Mouse (Mus musculus) gastrocnemius, postnatal 14 days (tissue): ENCODE data around the gene Ralgps1. TPM values are rescaled to one million over a fixed set of nuclear protein-coding genes. Genes with fewer than 3 reads are reported as not detected.

Source experiments
- DNase-seq: peaks from one replicate; pipeline ENCODE4 v3.0.0; 2021; ENCODE audit warnings: mixed read lengths
- intact Hi-C: fragments of 180-260 bp; cut with DNase I; formaldehyde crosslinking; loops from one replicate; pipeline ENCODE4 v1.15.1; 2025; ENCODE audit warnings: low total_unique reads
- total RNA-seq, 2 experiments: library from RNA; stranded (reverse); gene quantifications; 2 replicates each; pipeline ENCODE4 v1.2.3; 2021

Gene Ralgps1
- total RNA-seq, 2 experiments from 2014 or later: 2.7 to 3.3 TPM

- intact Hi-C loops: no loop called here
- no peak for DNase-seq
Observed at GRCm38 (mm10) chr2:33169445-33169844, 201.8 kb downstream of the Ralgps1 start.

GRCm38 (mm10) chr2:33167060-33167459 lies 204.2 kb downstream of the Ralgps1 start:
- DNase-seq: no peak
- intact Hi-C loops: no loop called here

GRCm38 (mm10) chr2:33165710-33166374 lies 205.4 kb downstream of the Ralgps1 start:
- DNase-seq: no peak
- intact Hi-C loops: no loop called here

GRCm38 (mm10) chr2:33165229-33165628 lies 206.1 kb downstream of the Ralgps1 start:
- DNase-seq: peak; percentile 64
- intact Hi-C loops: no loop called here

- intact Hi-C loops: no loop called here
- DNase-seq: no peak
Observed at GRCm38 (mm10) chr2:33164646-33165045, 206.6 kb downstream of the Ralgps1 start.

- DNase-seq: no peak
- intact Hi-C loops: no loop called here
Observed at GRCm38 (mm10) chr2:33162126-33162525, 209.2 kb downstream of the Ralgps1 start.

GRCm38 (mm10) chr2:33160326-33160973 lies 210.8 kb downstream of the Ralgps1 start:
- intact Hi-C loops: no loop called here
- DNase-seq: peak; percentile 83

GRCm38 (mm10) chr2:33159593-33159992 lies 211.7 kb downstream of the Ralgps1 start:
- intact Hi-C loops: loop anchor here (2.0 to 5.0 kb wide), 2 partner anchors 59 to 243 kb away; no protein-coding TSS in a partner anchor
- DNase-seq: no peak

- no peak for DNase-seq
- intact Hi-C loops: loop anchor here (2.0 to 5.0 kb wide), 2 partner anchors 60 to 243 kb away; no protein-coding TSS in a partner anchor
Observed at GRCm38 (mm10) chr2:33158895-33159294, 212.4 kb downstream of the Ralgps1 start.

GRCm38 (mm10) chr2:33156283-33156781 lies 215.0 kb downstream of the Ralgps1 start:
- intact Hi-C loops: loop anchor here (5.0 kb wide), 1 partner anchor 246 kb away; no protein-coding TSS in a partner anchor
- peak; percentile 53 for DNase-seq

GRCm38 (mm10) chr2:33154751-33155372 lies 216.4 kb downstream of the Ralgps1 start:
- intact Hi-C loops: loop anchor here (2.0 to 5.0 kb wide), 2 partner anchors 194 to 247 kb away; no protein-coding TSS in a partner anchor
- DNase-seq: peak; percentile 70

- intact Hi-C loops: no loop called here
- DNase-seq: no peak
Observed at GRCm38 (mm10) chr2:33146994-33147393, 224.3 kb downstream of the Ralgps1 start.

- intact Hi-C loops: no loop called here
Observed at GRCm38 (mm10) chr2:33143292-33143691, 228.0 kb downstream of the Ralgps1 start.

GRCm38 (mm10) chr2:33138491-33138890 lies 232.8 kb downstream of the Ralgps1 start:
- no peak for DNase-seq
- intact Hi-C loops: no loop called here

More at GRCm38 (mm10) chr2:33143292-33143691, 228.0 kb downstream of the Ralgps1 start:
- no peak for DNase-seq

GRCm38 (mm10) chr2:33137731-33138130 lies 233.6 kb downstream of the Ralgps1 start:
- no peak for DNase-seq
- intact Hi-C loops: no loop called here

- DNase-seq: no peak
- intact Hi-C loops: no loop called here
Observed at GRCm38 (mm10) chr2:33137244-33137643, 234.0 kb downstream of the Ralgps1 start.

- DNase-seq: no peak
- intact Hi-C loops: no loop called here
Observed at GRCm38 (mm10) chr2:33136366-33136765, 234.9 kb downstream of the Ralgps1 start.

- intact Hi-C loops: no loop called here
- no peak for DNase-seq
Observed at GRCm38 (mm10) chr2:33134766-33135490, 236.4 kb downstream of the Ralgps1 start.

GRCm38 (mm10) chr2:33132306-33132705 lies 239.0 kb downstream of the Ralgps1 start:
- intact Hi-C loops: no loop called here

More at GRCm38 (mm10) chr2:33132306-33132705, 239.0 kb downstream of the Ralgps1 start:
- no peak for DNase-seq
